Mouse (Mus musculus): ENCODE data around the gene Sox13. TPM values are rescaled to one million over a fixed set of nuclear protein-coding genes. Genes with fewer than 3 reads are reported as not detected.
A peak's percentile ranks its signal among the peaks of the same experiment; 100 is the strongest.

Gene Sox13
- polyA plus RNA-seq, 1 experiment from 2014 or later, result 9.7 TPM

- ATAC-seq (ENCODE audit: low FRiP score, low TSS enrichment) (no peak), DNase-seq (no peak)
- Histone ChIP-seq H3K4me3 (replicated peaks; ENCODE audit: low read depth, low read length) (peak overlapping the region; percentile 77), H3K27ac (replicated peaks; ENCODE audit: low read depth, low read length) (peak overlapping the region; percentile 86; the same call in 1 of the 2 replicates), H3K9me3 (ENCODE audit: control insufficient read depth, low read length) (no peaks in the 10 kb centered on the region), H3K4me1 (ENCODE audit: control insufficient read depth, insufficient read depth, low read length) (peaks cover 27% of the 10 kb centered on the region), H3K27me3 (ENCODE audit: control insufficient read depth, insufficient read depth, low read length) (no peaks in the 10 kb centered on the region), H3K36me3 (ENCODE audit: control insufficient read depth, insufficient read depth, low read length) (no peaks in the 10 kb centered on the region), H3K4me2 (ENCODE audit: low read length) (peak overlapping the region; percentile 98), H3K9ac (replicated peaks; ENCODE audit: low read length) (peak overlapping the region; percentile 74; the same call in 1 of the 2 replicates)
- WGBS, result 20% methylated on average over 16 of the region's 16 CpGs
These were observed 2.1 kb downstream of the Sox13 start for GRCm38 (mm10) chr1:133421975-133422570.

GRCm38 (mm10) chr1:133421061-133421460 is 3.1 kb downstream of the Sox13 start:
- no peak for DNase-seq
- Histone ChIP-seq H3K27ac (replicated peaks; ENCODE audit: low read depth, low read length) (no peak overlapping the region), H3K9me3 (ENCODE audit: control insufficient read depth, low read length) (no peaks in the 10 kb centered on the region), H3K9ac (replicated peaks; ENCODE audit: low read length) (no peak overlapping the region), H3K4me3 (replicated peaks; ENCODE audit: low read depth, low read length) (no peak overlapping the region), H3K36me3 (ENCODE audit: control insufficient read depth, insufficient read depth, low read length) (no peaks in the 10 kb centered on the region), H3K4me2 (ENCODE audit: low read length) (peak overlapping the region; percentile 98), H3K4me1 (ENCODE audit: control insufficient read depth, insufficient read depth, low read length) (peaks cover 27% of the 10 kb centered on the region), H3K27me3 (ENCODE audit: control insufficient read depth, insufficient read depth, low read length) (no peaks in the 10 kb centered on the region)
- no peak for ATAC-seq (ENCODE audit: low FRiP score, low TSS enrichment)
- WGBS, result 26% methylated on average over 2 of the region's 2 CpGs

GRCm38 (mm10) chr1:133420491-133420890 is 3.7 kb downstream of the Sox13 start:
- Histone ChIP-seq H3K4me1 (ENCODE audit: control insufficient read depth, insufficient read depth, low read length) (peaks cover 27% of the 10 kb centered on the region), H3K4me2 (ENCODE audit: low read length) (peak overlapping the region; percentile 98)

GRCm38 (mm10) chr1:133419178-133419834 is 4.9 kb downstream of the Sox13 start:
- DNase-seq (no peak), ATAC-seq (ENCODE audit: low FRiP score, low TSS enrichment) (no peak)
- no peaks in the 10 kb centered on the region for H3K36me3 ChIP-seq (ENCODE audit: control insufficient read depth, insufficient read depth, low read length)
- H3K27ac ChIP-seq (replicated peaks; ENCODE audit: low read depth, low read length), result no peak overlapping the region
- no peaks in the 10 kb centered on the region for H3K9me3 ChIP-seq (ENCODE audit: control insufficient read depth, low read length)
- WGBS, result 70% methylated on average over 3 of the region's 3 CpGs
- H3K4me2 ChIP-seq (ENCODE audit: low read length), result no peak overlapping the region
- H3K27me3 ChIP-seq (ENCODE audit: control insufficient read depth, insufficient read depth, low read length), result no peaks in the 10 kb centered on the region
- peaks cover 32% of the 10 kb centered on the region for H3K4me1 ChIP-seq (ENCODE audit: control insufficient read depth, insufficient read depth, low read length)
- no peak overlapping the region for H3K9ac ChIP-seq (replicated peaks; ENCODE audit: low read length)
- no peak overlapping the region for H3K4me3 ChIP-seq (replicated peaks; ENCODE audit: low read depth, low read length)

More at GRCm38 (mm10) chr1:133420491-133420890, 3.7 kb downstream of the Sox13 start:
- DNase-seq (no peak), ATAC-seq (ENCODE audit: low FRiP score, low TSS enrichment) (no peak)
- Histone ChIP-seq H3K27me3 (ENCODE audit: control insufficient read depth, insufficient read depth, low read length) (no peaks in the 10 kb centered on the region), H3K4me3 (replicated peaks; ENCODE audit: low read depth, low read length) (no peak overlapping the region), H3K27ac (replicated peaks; ENCODE audit: low read depth, low read length) (no peak overlapping the region), H3K9me3 (ENCODE audit: control insufficient read depth, low read length) (no peaks in the 10 kb centered on the region), H3K9ac (replicated peaks; ENCODE audit: low read length) (no peak overlapping the region), H3K36me3 (ENCODE audit: control insufficient read depth, insufficient read depth, low read length) (no peaks in the 10 kb centered on the region)
- WGBS, result 72% methylated on average over 3 of the region's 3 CpGs

- H3K4me3 ChIP-seq (replicated peaks; ENCODE audit: low read depth, low read length), result peak overlapping the region; percentile 28
- no peaks in the 10 kb centered on the region for H3K36me3 ChIP-seq (ENCODE audit: control insufficient read depth, insufficient read depth, low read length)
- WGBS, result 12% methylated on average over 28 of the region's 28 CpGs
- H3K9me3 ChIP-seq (ENCODE audit: control insufficient read depth, low read length), result no peaks in the 10 kb centered on the region
- H3K9ac ChIP-seq (replicated peaks; ENCODE audit: low read length), result peak overlapping the region; percentile 49
- peak; percentile 58 for DNase-seq
- H3K4me1 ChIP-seq (ENCODE audit: control insufficient read depth, insufficient read depth, low read length), result peaks cover 32% of the 10 kb centered on the region
- no peak overlapping the region; the same call in 1 of the 2 replicates for H3K27ac ChIP-seq (replicated peaks; ENCODE audit: low read depth, low read length)
- peak; percentile 41; the same call in 1 of the 2 replicates for ATAC-seq (ENCODE audit: low FRiP score, low TSS enrichment)
- no peaks in the 10 kb centered on the region for H3K27me3 ChIP-seq (ENCODE audit: control insufficient read depth, insufficient read depth, low read length)
- H3K4me2 ChIP-seq (ENCODE audit: low read length), result peak overlapping the region; percentile 58
These were observed 5.9 kb downstream of the Sox13 start for GRCm38 (mm10) chr1:133418164-133418800.

- Histone ChIP-seq H3K9ac (replicated peaks; ENCODE audit: low read length) (no peak overlapping the region), H3K4me1 (ENCODE audit: control insufficient read depth, insufficient read depth, low read length) (peaks cover 35% of the 10 kb centered on the region), H3K36me3 (ENCODE audit: control insufficient read depth, insufficient read depth, low read length) (no peaks in the 10 kb centered on the region), H3K27me3 (ENCODE audit: control insufficient read depth, insufficient read depth, low read length) (no peaks in the 10 kb centered on the region), H3K9me3 (ENCODE audit: control insufficient read depth, low read length) (no peaks in the 10 kb centered on the region), H3K4me3 (replicated peaks; ENCODE audit: low read depth, low read length) (no peak overlapping the region), H3K4me2 (ENCODE audit: low read length) (peak overlapping the region; percentile 58), H3K27ac (replicated peaks; ENCODE audit: low read depth, low read length) (no peak overlapping the region)
- DNase-seq, result no peak
- no peak for ATAC-seq (ENCODE audit: low FRiP score, low TSS enrichment)
- 85% methylated on average over 1 of the region's 1 CpGs for WGBS
These were observed 6.6 kb downstream of the Sox13 start for GRCm38 (mm10) chr1:133417539-133417938.

GRCm38 (mm10) chr1:133417113-133417512 is 7.1 kb downstream of the Sox13 start:
- Histone ChIP-seq H3K36me3 (ENCODE audit: control insufficient read depth, insufficient read depth, low read length) (no peaks in the 10 kb centered on the region), H3K27ac (replicated peaks; ENCODE audit: low read depth, low read length) (no peak overlapping the region), H3K4me3 (replicated peaks; ENCODE audit: low read depth, low read length) (no peak overlapping the region), H3K4me2 (ENCODE audit: low read length) (no peak overlapping the region), H3K9me3 (ENCODE audit: control insufficient read depth, low read length) (no peaks in the 10 kb centered on the region), H3K27me3 (ENCODE audit: control insufficient read depth, insufficient read depth, low read length) (no peaks in the 10 kb centered on the region), H3K4me1 (ENCODE audit: control insufficient read depth, insufficient read depth, low read length) (peaks cover 36% of the 10 kb centered on the region), H3K9ac (replicated peaks; ENCODE audit: low read length) (no peak overlapping the region)
- DNase-seq (no peak), ATAC-seq (ENCODE audit: low FRiP score, low TSS enrichment) (no peak)
- 73% methylated on average over 3 of the region's 3 CpGs for WGBS

- WGBS, result 91% methylated on average over 7 of the region's 7 CpGs
- H3K27ac ChIP-seq (replicated peaks; ENCODE audit: low read depth, low read length), result no peak overlapping the region
- no peak overlapping the region for H3K4me3 ChIP-seq (replicated peaks; ENCODE audit: low read depth, low read length)
- no peak overlapping the region; the same call in 1 of the 2 replicates for H3K9ac ChIP-seq (replicated peaks; ENCODE audit: low read length)
- H3K27me3 ChIP-seq (ENCODE audit: control insufficient read depth, insufficient read depth, low read length), result no peaks in the 10 kb centered on the region
- H3K9me3 ChIP-seq (ENCODE audit: control insufficient read depth, low read length), result no peaks in the 10 kb centered on the region
- H3K36me3 ChIP-seq (ENCODE audit: control insufficient read depth, insufficient read depth, low read length), result no peaks in the 10 kb centered on the region
- DNase-seq (no peak), ATAC-seq (ENCODE audit: low FRiP score, low TSS enrichment) (no peak)
- no peak overlapping the region for H3K4me2 ChIP-seq (ENCODE audit: low read length)
- peaks cover 37% of the 10 kb centered on the region for H3K4me1 ChIP-seq (ENCODE audit: control insufficient read depth, insufficient read depth, low read length)
These were observed 7.7 kb downstream of the Sox13 start for GRCm38 (mm10) chr1:133416472-133416871.
